Mouse (Mus musculus) kidney, postnatal 10 days (tissue): ENCODE results near the gene Tiam2.

Source experiments
- DNase-seq: peaks from one replicate; pipeline ENCODE4 v3.0.0; 2021; ENCODE audit warnings: mixed read lengths

Tiam2 gene

GRCm38 (mm10) chr17:3453946-3454345 is 127.6 kb downstream of the Tiam2 start:
- DNase-seq = peak; percentile 35

DNA sequence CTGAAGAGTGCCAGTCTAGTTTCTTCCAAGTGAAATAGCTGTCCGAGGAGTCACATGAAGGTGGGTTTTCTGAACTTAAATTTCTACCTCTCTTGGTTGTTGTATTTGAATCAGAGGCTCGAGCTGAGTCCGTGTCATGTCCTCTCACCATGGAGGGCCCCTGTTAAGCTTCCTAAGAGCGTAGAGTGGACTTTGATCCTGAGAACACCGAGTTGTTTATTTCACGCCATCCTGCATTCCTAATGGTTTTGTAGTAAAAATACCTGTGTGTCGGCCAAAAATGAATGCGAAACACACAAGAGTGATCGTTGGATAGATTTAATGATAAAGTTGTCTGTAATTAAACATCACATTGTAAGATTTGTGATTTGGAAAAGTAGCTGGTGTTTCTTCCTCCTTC is 128.5 kb downstream of the Tiam2 start:
- DNase-seq = no peak

DNA sequence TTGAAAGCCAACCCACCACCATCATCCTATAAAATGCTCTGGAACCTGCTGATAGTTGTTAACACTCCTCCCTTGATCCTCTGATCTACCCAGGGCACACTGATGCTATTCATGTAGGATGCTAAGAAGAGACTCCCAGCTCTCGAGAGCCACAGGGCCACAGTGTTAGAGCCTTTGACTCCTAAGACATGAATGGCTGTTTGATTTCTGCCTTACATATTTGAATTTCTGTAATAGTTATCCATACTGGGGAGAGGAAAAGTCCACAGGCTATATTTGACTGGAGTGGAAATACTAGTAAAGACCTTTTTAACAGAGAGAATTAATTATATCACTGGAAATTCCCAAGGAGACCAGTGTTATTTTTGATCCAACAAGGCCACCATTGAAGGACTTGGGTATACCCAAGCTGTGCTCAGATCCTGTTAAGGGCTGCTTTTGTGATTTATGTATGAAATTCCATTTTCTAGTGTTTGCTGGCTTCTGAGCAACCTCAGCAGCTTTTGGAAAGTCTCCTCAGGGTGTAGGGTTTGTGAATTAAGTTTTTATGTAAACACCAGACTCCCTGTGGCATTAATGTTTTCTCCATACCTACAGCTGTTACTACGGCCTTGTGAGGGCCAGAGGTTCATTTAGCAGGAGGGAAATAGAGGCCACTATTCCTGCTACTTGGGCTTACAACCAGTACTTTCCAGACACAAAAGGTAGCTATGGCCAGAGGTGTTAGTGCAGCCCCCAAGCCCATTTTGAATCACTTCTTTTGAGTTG is 131.7 kb downstream of the Tiam2 start:
- no peak for DNase-seq

DNA sequence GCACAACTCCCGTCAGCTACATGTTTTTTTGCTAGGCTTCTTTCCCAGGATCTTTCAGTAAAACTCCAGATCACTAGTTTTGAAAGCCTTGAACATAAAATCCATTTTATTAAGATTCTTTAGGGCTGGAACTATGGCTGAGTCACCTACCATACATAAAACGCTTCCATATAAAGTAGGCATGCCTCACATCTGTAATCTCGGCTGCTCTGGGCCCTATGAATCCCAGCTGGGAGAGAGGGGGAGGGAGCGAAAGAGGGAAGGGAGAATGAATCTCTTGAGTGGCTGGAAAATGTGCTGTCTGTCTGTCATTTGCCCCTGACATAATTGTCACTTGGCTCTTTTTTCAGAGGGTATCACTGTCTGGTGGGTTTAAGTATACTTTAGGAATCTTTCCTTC is 139.5 kb downstream of the Tiam2 start:
- no peak for DNase-seq

GRCm38 (mm10) chr17:3466681-3467080 is 140.3 kb downstream of the Tiam2 start:
- DNase-seq = no peak

- no peak for DNase-seq
Observed at GRCm38 (mm10) chr17:3467636-3468324, 141.4 kb downstream of the Tiam2 start.

GRCm38 (mm10) chr17:3472018-3472417 is 145.6 kb downstream of the Tiam2 start:
- DNase-seq = no peak

- DNase-seq = no peak
Observed at GRCm38 (mm10) chr17:3476546-3476945, 150.2 kb downstream of the Tiam2 start.

- peak; percentile 25 for DNase-seq
Observed at GRCm38 (mm10) chr17:3481576-3482575, 155.5 kb downstream of the Tiam2 start.

GRCm38 (mm10) chr17:3483091-3483490 is 156.7 kb downstream of the Tiam2 start:
- no peak for DNase-seq

DNA sequence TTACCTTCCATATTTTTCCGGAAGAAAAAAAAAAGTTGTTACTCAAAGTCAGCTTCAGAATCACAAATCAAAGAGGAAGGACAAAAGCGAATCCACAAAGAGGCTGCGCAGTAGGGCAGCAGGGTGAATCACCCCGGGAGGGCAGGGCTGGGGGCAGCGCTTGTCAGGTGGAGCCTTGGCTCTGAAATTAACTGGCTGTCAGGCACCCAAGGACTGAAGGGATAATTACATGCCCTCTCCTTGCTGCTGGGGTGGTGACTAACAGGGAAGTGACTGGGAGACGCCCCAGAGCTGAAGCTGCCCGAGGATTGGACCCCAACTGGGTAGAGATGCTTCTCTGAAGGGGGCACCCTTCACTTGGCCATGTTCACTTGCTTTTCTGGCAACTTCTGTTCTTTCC is 159.5 kb downstream of the Tiam2 start:
- no peak for DNase-seq

DNA sequence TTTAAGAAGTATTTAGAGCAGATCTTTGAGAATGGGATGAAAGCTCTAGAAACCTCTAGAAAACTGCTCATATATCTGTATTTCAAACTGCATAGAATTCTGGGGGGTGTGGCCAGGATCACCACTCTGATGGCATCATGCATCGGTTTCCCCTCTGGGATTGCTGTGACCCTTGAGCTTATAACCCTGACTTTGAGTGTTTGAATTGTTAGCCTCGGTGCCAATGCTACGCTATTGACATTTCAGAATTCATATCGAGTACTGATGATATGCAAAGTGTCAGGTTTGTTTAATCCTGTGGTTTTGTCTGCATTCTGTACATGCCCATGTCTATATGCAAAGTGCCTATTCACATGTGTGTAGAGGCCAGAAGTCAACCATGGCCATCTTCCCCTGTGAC is 160.8 kb downstream of the Tiam2 start:
- no peak for DNase-seq

- DNase-seq = no peak
Observed at GRCm38 (mm10) chr17:3487721-3488601, 161.6 kb downstream of the Tiam2 start.

DNA sequence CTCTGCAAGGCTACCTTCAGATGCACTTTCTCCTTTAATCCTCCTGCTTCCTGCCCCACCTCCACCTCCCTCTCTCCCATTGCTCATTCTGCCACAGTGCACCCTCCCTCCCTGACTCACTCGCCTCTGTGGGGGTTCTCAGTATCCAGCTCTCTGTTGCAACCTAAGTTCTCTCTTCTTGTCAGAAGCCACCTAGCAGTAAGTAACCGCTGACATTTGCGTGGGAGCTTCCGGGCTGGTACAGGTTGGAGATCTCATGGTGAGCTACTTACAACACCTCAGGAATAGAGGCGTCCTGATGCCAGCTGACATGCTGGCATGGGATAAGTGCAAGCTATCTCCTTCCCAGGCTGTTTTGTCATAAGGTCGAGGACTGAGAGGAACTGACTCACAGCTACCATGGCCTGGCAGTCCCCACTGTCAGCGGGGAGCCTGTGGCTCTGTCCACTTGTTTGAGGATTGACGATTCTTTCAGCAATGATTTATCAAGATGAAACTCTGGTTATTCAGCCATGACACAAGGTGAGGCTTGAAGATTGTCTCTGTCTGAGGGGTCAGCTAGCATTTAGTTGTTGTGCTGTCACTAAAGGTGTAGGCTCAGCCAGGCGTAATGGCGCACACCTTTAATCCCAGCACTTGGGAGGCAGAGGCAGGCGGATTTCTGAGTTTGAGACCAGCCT is 164.0 kb downstream of the Tiam2 start:
- DNase-seq = no peak

DNA sequence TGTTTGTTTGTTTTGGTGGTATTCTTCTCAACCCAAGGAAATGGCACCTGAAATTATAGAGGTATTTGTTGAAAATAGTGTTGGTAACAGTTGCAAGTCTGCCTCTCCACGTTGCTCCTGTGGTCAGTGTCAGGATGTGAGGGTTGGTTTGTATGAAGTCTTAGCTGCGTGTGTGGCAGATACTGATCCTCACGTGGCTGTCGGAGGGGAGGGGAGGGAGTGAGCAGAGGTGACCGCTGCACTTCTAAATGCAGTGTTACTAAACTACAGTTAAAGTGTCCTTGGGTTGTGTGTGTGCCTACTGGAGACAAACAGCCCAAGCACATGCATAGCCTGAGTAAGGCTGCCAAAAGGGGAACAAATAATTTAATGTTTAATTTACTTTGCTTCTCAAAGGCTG is 164.7 kb downstream of the Tiam2 start:
- DNase-seq = no peak

DNA sequence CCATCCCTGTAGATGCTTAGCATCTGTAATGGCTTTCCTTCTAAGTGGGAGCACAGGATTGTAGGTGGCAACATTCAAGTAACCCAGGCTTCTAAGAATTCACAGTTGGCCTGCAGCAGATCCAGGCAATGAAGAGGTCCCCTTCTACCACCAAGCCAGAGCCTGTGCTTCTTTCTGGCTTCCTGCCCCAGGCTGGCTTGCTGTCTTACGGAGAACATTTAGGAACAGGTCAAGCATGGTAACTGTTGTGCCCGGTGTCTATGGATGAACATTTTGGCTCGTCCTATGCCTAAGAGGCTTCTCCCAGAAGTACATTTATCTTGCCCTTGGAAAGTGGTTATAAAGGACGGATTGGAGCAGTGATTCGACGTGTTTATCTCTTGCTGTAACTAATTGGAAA is 165.3 kb downstream of the Tiam2 start:
- no peak for DNase-seq

GRCm38 (mm10) chr17:3495576-3495975 is 169.2 kb downstream of the Tiam2 start:
- no peak for DNase-seq

GRCm38 (mm10) chr17:3496080-3496479 is 169.7 kb downstream of the Tiam2 start:
- DNase-seq = no peak

DNA sequence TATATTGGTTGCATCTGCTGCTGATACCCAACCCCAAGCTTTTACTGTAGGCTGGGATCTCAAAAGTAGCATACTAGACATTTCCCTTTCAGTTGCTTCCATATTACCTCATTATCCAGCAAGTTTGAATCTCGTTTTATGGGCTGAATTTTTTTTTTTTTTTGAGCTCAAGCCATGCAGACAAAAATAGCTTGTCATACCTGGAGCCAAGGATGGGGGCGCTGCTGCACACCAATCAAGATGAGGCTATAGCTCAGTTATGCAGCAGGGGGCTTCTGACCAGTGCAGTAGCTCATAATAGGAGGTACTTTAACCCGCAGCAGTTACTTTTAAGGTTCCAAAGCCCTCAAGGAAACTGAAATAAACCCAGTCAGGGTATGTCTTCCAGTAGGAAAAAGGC is 171.7 kb downstream of the Tiam2 start:
- DNase-seq = peak; percentile 67

GRCm38 (mm10) chr17:3498580-3498979 is 172.2 kb downstream of the Tiam2 start:
- no peak for DNase-seq

DNA sequence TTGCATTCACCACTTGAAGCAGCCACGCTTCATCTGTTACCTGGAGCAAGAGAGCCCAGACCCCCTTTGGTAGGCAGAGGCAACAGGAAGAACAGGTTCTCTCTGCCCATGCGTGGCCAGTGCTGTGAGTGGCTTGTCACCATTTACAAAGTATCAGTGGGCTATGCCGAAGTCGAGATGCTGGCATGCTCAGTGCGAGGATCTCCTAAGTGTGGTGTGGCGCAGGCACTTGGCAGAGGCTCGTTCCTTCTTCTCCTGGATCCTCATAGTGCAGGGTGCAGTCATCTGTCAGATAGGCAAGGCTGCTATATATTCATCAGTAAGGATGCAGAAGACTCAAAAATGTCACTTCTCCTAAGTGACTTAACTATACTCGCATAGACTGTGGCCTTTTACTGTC is 173.1 kb downstream of the Tiam2 start:
- DNase-seq = no peak

DNA sequence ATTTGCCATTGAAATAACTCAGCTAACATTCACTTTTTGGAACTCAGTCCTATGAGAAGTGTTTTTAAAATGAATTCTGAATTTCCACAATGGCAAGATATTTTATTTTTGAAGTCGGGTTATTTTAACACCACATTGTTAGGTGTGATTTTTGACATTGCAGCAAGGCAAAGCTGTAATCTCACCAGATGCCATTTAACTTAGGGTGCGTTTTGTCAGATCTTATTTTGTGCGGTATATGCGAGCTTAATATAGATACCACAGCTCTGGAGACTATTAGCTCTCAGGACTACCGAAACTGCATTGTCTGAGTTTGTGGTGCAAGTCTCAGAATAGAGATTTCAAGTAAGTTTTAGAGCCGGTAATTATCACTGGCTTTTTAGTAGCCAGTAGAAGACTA is 173.7 kb downstream of the Tiam2 start:
- no peak for DNase-seq
